Mouse (Mus musculus) liver, embryonic 14.5 days (tissue): ENCODE results near the gene Cox10.

ENCODE experiments used
- CTCF ChIP-seq: IDR thresholded peaks from 2 replicates; pipeline ENCODE4 v1.5.1; 2016; ENCODE audit warnings: antibody characterized with exemption, low read depth, control low read depth
- EP300 ChIP-seq: IDR thresholded peaks from 2 replicates; pipeline ENCODE4 v1.6.1; 2016; ENCODE audit warnings: antibody characterized with exemption, low read depth

GRCm38 (mm10) chr11:63999431-63999830, 79.8 kb downstream of the Cox10 start:
- TF ChIP-seq CTCF (no peak), EP300 (no peak)
